In genomic region chr16:24193945-24194344, GRCm38 (mm10) we compare ENCODE assay signal across 11 mouse cellular contexts.
DNase-seq lines count a peak whose midpoint lies in the region.
"Had no signal": no experiment of that assay in that cellular context is flagged by ENCODE, and none has a peak within 500 bp of the region (broad histone marks: within the 10 kb centered on the region; RNA-seq: fewer than 3 reads in every experiment).

No protein-coding gene starts in this region.

- DNase-seq in gastrocnemius, adult 18-20 months (ENCODE audit: low spot score): peak; percentile 40
- DNase-seq in gastrocnemius, postnatal 10 days: no peak
- peak; percentile 40 for DNase-seq in 416B (ENCODE audit: low read depth)
- peak; percentile 91 for DNase-seq in cerebellum, adult 11-12 months
- DNase-seq in cerebellum, postnatal 36 days: peak; percentile 73 to 83
- DNase-seq in thymus, postnatal 4 days: no peak
- DNase-seq in adrenal gland, postnatal 14 days: no peak
- DNase-seq in kidney, postnatal 25 days: no peak
- DNase-seq: adrenal gland, postnatal 36 days; kidney, postnatal 10 days; thymus, postnatal 25 days had no signal

Comparison
In these comparisons a context has a peak if more than half of its experiments do, and no peak if none do; other contexts are left out.
1. DNase-seq: peak in gastrocnemius, adult 18-20 months (single experiment), 416B (single experiment), cerebellum, adult 11-12 months (single experiment) and cerebellum, postnatal 36 days (2 of 2); none in gastrocnemius, postnatal 10 days (single experiment), thymus, postnatal 4 days (single experiment), adrenal gland, postnatal 14 days (single experiment) and kidney, postnatal 25 days (0 of 2).